Mouse (Mus musculus) megakaryocyte, embryonic 14.5 days (primary cell): ENCODE measurements around the gene Arhgap8. TPM values are rescaled to one million over a fixed set of nuclear protein-coding genes. Genes with fewer than 3 reads are reported as not detected.

Source experiments
- H3K27me3 ChIP-seq: replicated peaks from 2 replicates; pipeline ENCODE3; 2012; ENCODE audit warnings: inconsistent platforms
- H3K36me3 ChIP-seq: replicated peaks from 2 replicates; pipeline ENCODE3; 2012; ENCODE audit warnings: low read length, inconsistent platforms, mixed read lengths
- H3K4me1 ChIP-seq: 2 replicates; pipeline ENCODE4 v1.6.1; 2012; ENCODE audit warnings: inconsistent platforms
- H3K4me3 ChIP-seq: replicated peaks from 2 replicates; pipeline ENCODE3; 2012; ENCODE audit warnings: moderate library complexity, mild to moderate bottlenecking, inconsistent platforms
- H3K9me3 ChIP-seq: 2 replicates; pipeline ENCODE4 v1.6.1; 2012; ENCODE audit warnings: inconsistent platforms
- FLI1 ChIP-seq: IDR thresholded peaks from 2 replicates; pipeline ENCODE4 v1.6.1; 2012; ENCODE audit warnings: low read length, inconsistent platforms, mixed read lengths
- GATA1 ChIP-seq: IDR thresholded peaks from 3 replicates; pipeline ENCODE4 v1.6.1; 2012; ENCODE audit warnings: mixed read lengths, low read length, inconsistent platforms, borderline replicate concordance
- polyA plus RNA-seq: library from polyadenylated mRNA; stranded (reverse); fragments of >175 nt; gene quantifications from 2 replicates; pipeline ENCODE4 v1.2.3, GENCODE M21; 2012; ENCODE audit warnings: low replicate concordance; ENCODE audit not compliant: insufficient read depth

Arhgap8 gene
- polyA plus RNA-seq: 0.91 TPM in 1 of 2 replicates, not detected in the other

DNA sequence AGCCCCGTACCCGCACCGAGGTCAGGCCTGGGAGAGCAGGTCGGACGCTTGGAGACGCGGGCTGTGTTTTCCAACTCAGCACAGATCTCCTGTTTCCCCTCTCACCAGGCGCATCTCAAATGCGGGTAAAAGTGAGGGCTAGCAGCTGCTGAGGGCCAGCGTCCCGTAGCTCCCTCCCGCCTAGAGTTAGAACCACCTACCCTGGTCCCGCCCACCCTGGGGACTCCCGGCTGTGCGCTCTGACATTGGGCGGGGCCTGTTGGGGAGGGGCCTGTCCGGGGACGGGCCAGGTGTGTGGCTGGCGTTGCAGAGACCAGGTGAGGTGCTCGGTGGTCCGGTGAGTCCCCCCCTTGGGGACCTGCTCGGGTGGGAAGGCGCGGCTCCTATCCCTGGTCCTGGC is at the start of gene Arhgap8:
Gene Arhgap8, plus strand, starts transcription at position 262 of the 400 bp plus-strand sequence.
- TF ChIP-seq GATA1 (no peak), FLI1 (no peak)

GRCm38 (mm10) chr15:84670657-84671055 is 49.2 kb upstream of the Arhgap8 start:
- peaks cover 71% of the 10 kb centered on the region for H3K27me3 ChIP-seq
- H3K4me3 ChIP-seq: no peak overlapping the region
- no peak for TF ChIP-seq GATA1
- TF ChIP-seq FLI1: no peak

More for the DNA sequence above, at the start of gene Arhgap8:
- Histone ChIP-seq H3K4me3 (peak within 1 kb of the TSS; percentile 76), H3K36me3 (no peaks in the 10 kb centered on the region), H3K9me3 (no peaks in the 10 kb centered on the region), H3K27me3 (peaks cover 57% of the 10 kb centered on the region), H3K4me1 (peaks cover 23% of the 10 kb centered on the region)

DNA sequence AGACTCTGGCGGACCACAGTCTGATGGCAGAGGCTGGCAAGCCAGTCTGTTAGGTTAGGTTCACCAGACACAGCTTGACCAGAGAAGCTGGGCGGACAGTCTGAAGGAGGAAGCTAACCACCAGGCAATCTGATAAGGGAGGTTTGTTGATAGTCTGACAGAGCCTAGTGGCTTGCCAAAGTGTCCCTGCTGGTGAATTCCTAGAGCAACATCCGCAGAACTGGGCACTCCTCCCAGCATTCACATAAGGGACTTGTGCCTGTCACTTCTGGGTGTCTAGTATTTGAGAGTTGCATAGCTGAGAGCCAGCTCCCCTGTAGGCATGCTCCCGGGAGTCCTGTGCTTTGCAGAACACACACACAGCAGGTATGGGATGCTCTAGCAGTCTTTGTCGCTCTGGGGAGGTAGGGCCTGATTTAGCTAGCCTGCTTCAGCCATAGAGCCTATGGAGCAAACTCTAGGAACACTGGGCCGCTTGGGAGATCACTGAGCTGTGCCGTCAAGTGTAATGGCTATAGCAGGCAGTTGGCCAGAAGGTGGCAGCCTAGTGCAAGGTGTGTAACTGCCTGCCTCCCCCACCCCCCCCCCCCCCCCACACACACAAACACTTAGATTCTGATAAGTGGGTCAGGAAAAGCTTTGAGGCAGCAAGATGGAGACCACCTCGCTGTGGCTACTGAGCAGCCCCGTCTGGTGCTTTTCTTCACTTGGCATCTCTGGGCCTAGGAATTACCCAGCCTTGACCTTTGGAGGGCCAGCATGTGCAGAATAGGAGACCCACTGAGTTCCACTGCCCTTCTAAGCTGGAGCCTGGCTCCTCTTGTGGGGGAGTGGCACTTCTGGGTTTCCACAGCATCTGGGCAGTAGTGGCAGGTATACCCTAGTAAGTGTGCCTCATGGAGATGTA is 48.2 kb upstream of the Arhgap8 start:
- no peak overlapping the region for H3K4me3 ChIP-seq
- TF ChIP-seq GATA1 (no peak), FLI1 (no peak)
- no peaks in the 10 kb centered on the region for H3K9me3 ChIP-seq
- H3K4me1 ChIP-seq: peaks cover 19% of the 10 kb centered on the region; the same call in 1 of the 2 replicates
- no peaks in the 10 kb centered on the region for H3K36me3 ChIP-seq
- peaks cover 69% of the 10 kb centered on the region for H3K27me3 ChIP-seq

More at GRCm38 (mm10) chr15:84670657-84671055, 49.2 kb upstream of the Arhgap8 start:
- H3K4me1 ChIP-seq: peaks cover 15% of the 10 kb centered on the region; the same call in 1 of the 2 replicates
- no peaks in the 10 kb centered on the region for H3K9me3 ChIP-seq
- H3K36me3 ChIP-seq: no peaks in the 10 kb centered on the region

DNA sequence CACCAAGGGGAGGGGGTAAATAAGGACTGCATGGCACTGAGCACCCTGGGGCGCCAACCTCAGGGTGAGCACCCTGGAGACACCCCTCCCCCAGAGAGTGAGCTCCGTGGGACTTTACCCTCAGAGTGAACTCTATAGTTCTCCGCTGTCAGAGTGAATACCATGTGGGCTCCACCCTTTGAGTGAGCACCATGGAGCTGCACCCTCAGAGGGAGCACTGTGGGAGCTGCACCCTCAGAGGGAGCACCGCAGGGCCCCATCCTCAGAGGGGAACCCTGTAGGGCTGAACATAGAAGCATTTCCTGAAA is 47.6 kb upstream of the Arhgap8 start:
- Histone ChIP-seq H3K27me3 (peaks cover 68% of the 10 kb centered on the region), H3K4me1 (peaks cover 21% of the 10 kb centered on the region; the same call in 1 of the 2 replicates), H3K4me3 (no peak overlapping the region), H3K9me3 (no peaks in the 10 kb centered on the region), H3K36me3 (no peaks in the 10 kb centered on the region)
- TF ChIP-seq FLI1 (no peak), GATA1 (no peak)

GRCm38 (mm10) chr15:84672616-84673015 is 47.2 kb upstream of the Arhgap8 start:
- peaks cover 68% of the 10 kb centered on the region for H3K27me3 ChIP-seq
- H3K4me3 ChIP-seq: no peak overlapping the region
- TF ChIP-seq FLI1 (no peak), GATA1 (no peak)
- no peaks in the 10 kb centered on the region for H3K9me3 ChIP-seq
- no peaks in the 10 kb centered on the region for H3K36me3 ChIP-seq
- H3K4me1 ChIP-seq: peaks cover 21% of the 10 kb centered on the region; the same call in 1 of the 2 replicates

- TF ChIP-seq FLI1: no peak
- TF ChIP-seq GATA1: no peak
- H3K9me3 ChIP-seq: peaks cover 4% of the 10 kb centered on the region
- H3K4me1 ChIP-seq: peaks cover 13% of the 10 kb centered on the region; the same call in 1 of the 2 replicates
- H3K36me3 ChIP-seq: no peaks in the 10 kb centered on the region
- H3K27me3 ChIP-seq: peaks cover 70% of the 10 kb centered on the region
- no peak overlapping the region for H3K4me3 ChIP-seq
These were observed 45.4 kb upstream of the Arhgap8 start for GRCm38 (mm10) chr15:84674329-84675067.

DNA sequence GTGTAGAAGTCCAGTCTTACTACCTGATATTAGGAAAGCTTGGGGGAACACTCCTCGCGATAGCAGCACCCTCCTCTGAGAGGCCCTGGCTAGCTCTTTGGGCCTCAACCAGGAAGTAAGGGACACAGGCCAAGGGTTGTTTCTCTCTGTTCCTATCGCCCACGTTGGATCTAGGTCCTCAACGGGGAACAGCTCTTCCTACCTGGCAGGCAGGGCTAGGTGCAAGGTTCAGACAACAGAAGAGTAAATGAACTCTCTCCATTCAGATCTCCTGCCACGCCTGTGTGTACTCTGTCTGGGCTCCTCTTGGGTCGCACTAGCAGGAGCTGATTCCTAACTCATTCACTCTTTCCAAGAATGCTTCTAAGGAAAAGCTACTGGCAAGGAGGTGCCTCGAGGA is 44.5 kb upstream of the Arhgap8 start:
- TF ChIP-seq GATA1 (no peak), FLI1 (no peak)
- peaks cover 70% of the 10 kb centered on the region for H3K27me3 ChIP-seq
- peaks cover 4% of the 10 kb centered on the region for H3K9me3 ChIP-seq
- H3K4me3 ChIP-seq: no peak overlapping the region
- no peaks in the 10 kb centered on the region for H3K36me3 ChIP-seq
- H3K4me1 ChIP-seq: peaks cover 16% of the 10 kb centered on the region

DNA sequence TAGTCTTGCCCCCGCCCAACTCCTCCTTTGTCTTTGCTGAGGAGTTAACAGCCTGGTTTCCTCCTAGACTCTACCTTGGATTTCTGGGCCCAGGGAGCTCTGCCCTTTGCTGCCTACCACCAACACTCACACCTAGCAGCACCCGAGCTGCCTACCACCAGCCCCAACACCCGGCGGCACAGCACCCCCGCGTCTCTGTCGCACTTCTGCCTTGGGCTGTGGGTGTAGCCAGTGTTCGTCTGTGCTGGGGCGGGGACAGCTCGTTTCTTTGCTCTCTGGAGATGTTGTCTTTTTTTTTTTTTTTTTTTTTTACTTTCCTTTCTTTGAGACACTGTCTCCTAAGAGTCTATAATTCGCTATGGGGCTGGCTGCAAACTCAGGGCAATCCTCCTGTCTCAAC is 41.9 kb upstream of the Arhgap8 start:
- Histone ChIP-seq H3K27me3 (peaks cover 74% of the 10 kb centered on the region), H3K36me3 (no peaks in the 10 kb centered on the region), H3K9me3 (peaks cover 4% of the 10 kb centered on the region), H3K4me3 (no peak overlapping the region), H3K4me1 (peaks cover 26% of the 10 kb centered on the region)
- TF ChIP-seq FLI1 (no peak), GATA1 (no peak)

DNA sequence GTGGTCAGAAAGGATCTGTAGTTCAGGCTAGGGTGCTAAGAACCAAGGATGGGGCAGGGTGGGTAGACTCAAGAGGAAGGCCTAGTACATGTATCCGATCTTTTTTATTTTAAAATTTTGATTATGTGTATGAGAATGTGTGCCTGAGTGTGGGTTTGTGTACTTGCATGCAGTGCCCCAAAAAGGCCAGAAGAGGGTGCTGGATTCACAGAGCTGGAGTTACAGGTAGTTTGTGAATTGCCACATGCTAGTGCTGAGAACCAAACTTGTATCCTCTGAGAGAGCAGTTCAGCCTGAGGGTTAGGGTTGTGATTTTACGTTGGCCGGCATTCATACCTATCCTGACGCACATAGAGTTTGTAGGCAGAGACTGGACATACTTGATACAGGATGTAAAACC is 40.8 kb upstream of the Arhgap8 start:
- peaks cover 82% of the 10 kb centered on the region for H3K27me3 ChIP-seq
- H3K4me1 ChIP-seq: peaks cover 26% of the 10 kb centered on the region
- no peaks in the 10 kb centered on the region for H3K36me3 ChIP-seq
- H3K4me3 ChIP-seq: no peak overlapping the region
- TF ChIP-seq FLI1 (no peak), GATA1 (no peak)
- peaks cover 4% of the 10 kb centered on the region for H3K9me3 ChIP-seq
